Mouse (Mus musculus) left cerebral cortex, postnatal 25 days (tissue): Measurements from ENCODE around the gene Usp29. TPM values are rescaled to one million over a fixed set of nuclear protein-coding genes. Genes with fewer than 3 reads are reported as not detected.
"Not testable (repeated sequence)": the region's sequence is repeated elsewhere in the genome, so short reads cannot be mapped to it uniquely, and the experiment has no call there.

Experiments used
- DNase-seq, 2 experiments: peaks; one replicate each; pipeline ENCODE4 v3.0.0; 2022; ENCODE audit warnings: low spot score in 2 of 2, mixed read lengths in 1 of 2
- intact Hi-C: fragments of 180-260 bp; cut with DNase I; formaldehyde crosslinking; loops from one replicate; pipeline ENCODE4 v1.15.1; 2025
- total RNA-seq, 2 experiments: library from RNA; stranded (reverse); gene quantifications; 2 replicates each; pipeline ENCODE4 v1.2.3; 2021

The Usp29 gene
- total RNA-seq, 2 experiments from 2014 or later, result 41.2 to 43.8 TPM

GRCm38 (mm10) chr7:6756777-6757291 is 26.5 kb downstream of the Usp29 start:
- intact Hi-C loops, result no loop called here
- DNase-seq, result no peak

- intact Hi-C loops, result no loop called here
- DNase-seq, result no peak
Measured at GRCm38 (mm10) chr7:6759698-6760097, 29.3 kb downstream of the Usp29 start.

GRCm38 (mm10) chr7:6760170-6760569 is 29.8 kb downstream of the Usp29 start:
- no peak for DNase-seq
- intact Hi-C loops, result no loop called here

GRCm38 (mm10) chr7:6765240-6765639 is 34.9 kb downstream of the Usp29 start:
- DNase-seq, result peak; percentile 4 to 43
- intact Hi-C loops, result no loop called here

GRCm38 (mm10) chr7:6770286-6770685 is 39.9 kb downstream of the Usp29 start:
- intact Hi-C loops, result no loop called here
- DNase-seq, result no peak

GRCm38 (mm10) chr7:6773865-6774413 is 43.6 kb downstream of the Usp29 start:
- DNase-seq, intact Hi-C loops: not testable (repeated sequence)

GRCm38 (mm10) chr7:6776314-6777059 is 46.1 kb downstream of the Usp29 start:
- DNase-seq, result peak; percentile 75 to 97
- intact Hi-C loops, result loop anchor here (1.0 to 5.0 kb wide), 4 partner anchors 46 to 398 kb away; partner anchors contain the start of genes Peg3 and Usp29

GRCm38 (mm10) chr7:6777107-6777506 is 46.7 kb downstream of the Usp29 start:
- intact Hi-C loops, result loop anchor here (2.0 to 5.0 kb wide), 3 partner anchors 140 to 398 kb away; no protein-coding TSS in a partner anchor
- no peak for DNase-seq

GRCm38 (mm10) chr7:6777689-6778088 is 47.3 kb downstream of the Usp29 start:
- intact Hi-C loops, result loop anchor here (2.0 to 5.0 kb wide), 3 partner anchors 140 to 399 kb away; no protein-coding TSS in a partner anchor

GRCm38 (mm10) chr7:6779172-6779571 is 48.8 kb downstream of the Usp29 start:
- DNase-seq, result no peak
- intact Hi-C loops, result loop anchor here (5.0 kb wide), 1 partner anchor 138 kb away; no protein-coding TSS in a partner anchor

More at GRCm38 (mm10) chr7:6777689-6778088, 47.3 kb downstream of the Usp29 start:
- DNase-seq, result no peak

GRCm38 (mm10) chr7:6781541-6781940 is 51.2 kb downstream of the Usp29 start:
- intact Hi-C loops, result no loop called here
- peak; percentile 20 to 27 for DNase-seq

GRCm38 (mm10) chr7:6784340-6785073 is 54.1 kb downstream of the Usp29 start:
- no peak for DNase-seq
- intact Hi-C loops, result no loop called here

- intact Hi-C loops, result no loop called here
- DNase-seq, result no peak
Measured at GRCm38 (mm10) chr7:6787000-6787399, 56.6 kb downstream of the Usp29 start.

- no peak for DNase-seq
- intact Hi-C loops, result no loop called here
Measured at GRCm38 (mm10) chr7:6788101-6788500, 57.7 kb downstream of the Usp29 start.

- DNase-seq, result no peak
- intact Hi-C loops, result no loop called here
Measured at GRCm38 (mm10) chr7:6791286-6792065, 61.1 kb downstream of the Usp29 start.

- DNase-seq, result no peak
- intact Hi-C loops, result no loop called here
Measured at GRCm38 (mm10) chr7:6793240-6793639, 62.9 kb downstream of the Usp29 start.

GRCm38 (mm10) chr7:6793811-6794210 is 63.4 kb downstream of the Usp29 start:
- no peak for DNase-seq
- intact Hi-C loops, result no loop called here

- DNase-seq, result no peak
- intact Hi-C loops, result no loop called here
Measured at GRCm38 (mm10) chr7:6797408-6797807, 67.0 kb downstream of the Usp29 start.

GRCm38 (mm10) chr7:6799105-6799805 is 68.9 kb downstream of the Usp29 start:
- no peak for DNase-seq
- intact Hi-C loops, result no loop called here
